Mouse (Mus musculus): Measurements from ENCODE around the gene Gm21425.
"Not testable (repeated sequence)": the region's sequence is repeated elsewhere in the genome, so short reads cannot be mapped to it uniquely, and the experiment has no call there.

Gene Gm21425

GRCm38 (mm10) chrY:13161668-13162067, at the start of gene Gm21425:
Gm21425 (plus strand) TSS chrY:13161968.
- not testable (repeated sequence) for DNase-seq (ENCODE audit: low read depth)

DNA sequence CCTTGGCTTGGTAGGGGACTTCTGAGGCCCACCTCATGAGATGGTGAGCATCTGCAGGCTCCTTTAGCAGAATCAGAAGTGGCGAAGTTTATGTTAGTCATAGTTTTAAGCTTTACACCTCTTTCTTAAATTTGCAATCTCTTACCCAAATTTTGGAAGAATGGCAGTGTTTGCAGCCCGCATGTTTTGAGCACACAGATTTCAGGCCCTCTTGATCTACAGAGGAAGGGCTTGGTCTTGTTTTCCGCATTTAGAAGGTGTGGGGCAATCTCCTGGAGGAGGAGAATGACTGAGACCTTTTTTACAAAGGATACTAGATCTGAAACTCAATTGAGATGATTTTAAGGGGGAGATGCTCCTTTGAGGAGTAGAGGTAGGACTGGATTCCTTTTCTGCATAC, 28.4 kb upstream of the Gm21425 start, which contains the start of gene Gm21891:
TSS of gene Gm21891 (minus strand) at position 101 of the 400 bp plus-strand sequence.
- not testable (repeated sequence) for DNase-seq (ENCODE audit: low read depth)

All from c-Kit-positive CD71-positive TER-119-negative erythroid progenitor cells, embryonic 14.5 days (primary cell).